ENCODE assay signal across 34 mouse cellular contexts in the genomic region with DNA sequence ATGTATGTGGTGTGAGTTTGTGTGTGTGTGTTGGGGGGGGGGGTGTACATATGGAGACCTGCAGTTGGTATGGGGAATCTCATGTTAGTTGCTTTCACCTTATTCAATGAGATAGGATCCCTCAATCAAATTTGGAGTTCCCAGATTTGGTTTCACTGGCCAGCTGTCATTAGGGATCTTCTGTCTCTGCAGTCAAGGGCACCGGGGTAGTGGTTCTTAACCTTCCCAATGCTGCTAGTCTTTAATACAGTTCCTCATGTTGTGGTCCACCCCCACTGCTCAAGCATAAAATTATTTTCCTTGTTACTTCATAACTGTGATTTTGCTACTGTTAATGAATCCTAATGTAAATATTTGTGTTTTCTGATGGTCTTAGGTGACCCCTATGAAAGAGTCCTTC.
"Had no signal": no experiment of that assay in that cellular context is flagged by ENCODE, and none has a peak within 500 bp of the region (broad histone marks: within the 10 kb centered on the region; RNA-seq: fewer than 3 reads in every experiment).

No protein-coding gene starts in this region.

- ATAC-seq: hindbrain, embryonic 16.5 days; hindbrain, postnatal 0 days; intestine, embryonic 15.5 days; intestine, embryonic 16.5 days; intestine, postnatal 0 days had no signal

- H3K9me3 ChIP-seq: heart, embryonic 10.5 days; heart, embryonic 13.5 days; heart, embryonic 15.5 days; hindbrain, embryonic 10.5 days; hindbrain, embryonic 12.5 days; hindbrain, embryonic 13.5 days; hindbrain, embryonic 15.5 days; intestine, embryonic 15.5 days; kidney, embryonic 15.5 days had no signal

- H3K27me3 ChIP-seq: heart, embryonic 13.5 days; heart, embryonic 15.5 days; hindbrain, embryonic 12.5 days; hindbrain, embryonic 13.5 days; hindbrain, embryonic 15.5 days; intestine, embryonic 15.5 days; kidney, embryonic 15.5 days had no signal

- H3K36me3 ChIP-seq: heart, embryonic 10.5 days; heart, embryonic 13.5 days; heart, embryonic 15.5 days; hindbrain, embryonic 10.5 days; hindbrain, embryonic 12.5 days; hindbrain, embryonic 13.5 days; hindbrain, embryonic 15.5 days; intestine, embryonic 15.5 days; kidney, embryonic 15.5 days had no signal

- H3K9ac ChIP-seq: heart, embryonic 13.5 days; heart, embryonic 15.5 days; hindbrain, embryonic 12.5 days; hindbrain, embryonic 13.5 days; hindbrain, embryonic 14.5 days; hindbrain, embryonic 15.5 days; intestine, embryonic 15.5 days; kidney, embryonic 15.5 days had no signal

- H3K4me1 ChIP-seq: heart, embryonic 10.5 days; heart, embryonic 13.5 days; heart, embryonic 15.5 days; hindbrain, embryonic 10.5 days; hindbrain, embryonic 12.5 days; hindbrain, embryonic 13.5 days; hindbrain, embryonic 15.5 days; intestine, embryonic 15.5 days; kidney, embryonic 15.5 days had no signal

- H3K27ac ChIP-seq: heart, embryonic 10.5 days; heart, embryonic 13.5 days; heart, embryonic 15.5 days; hindbrain, embryonic 10.5 days; hindbrain, embryonic 12.5 days; hindbrain, embryonic 13.5 days; hindbrain, embryonic 14.5 days; hindbrain, embryonic 15.5 days; hindbrain, postnatal 0 days; intestine, embryonic 15.5 days; kidney, embryonic 15.5 days; kidney, postnatal 0 days; layer of hippocampus, adult 2 months; left cerebral cortex, adult 2 months had no signal

- DNase-seq: heart, postnatal 10 days; heart, postnatal 14 days; heart, postnatal 36 days; heart, postnatal 4 days; kidney, adult 11 months; kidney, adult 18-20 months; kidney, adult 2 months; kidney, adult 8-10 months; kidney, adult 9 months; kidney, postnatal 10 days; kidney, postnatal 14 days; kidney, postnatal 25 days; kidney, postnatal 36 days; kidney, postnatal 4 days; layer of hippocampus, adult 9-11 months; layer of hippocampus, postnatal 36 days had no signal

- H3K4me3 ChIP-seq: heart, embryonic 10.5 days; heart, embryonic 13.5 days; heart, embryonic 15.5 days; hindbrain, embryonic 10.5 days; hindbrain, embryonic 12.5 days; hindbrain, embryonic 13.5 days; hindbrain, embryonic 15.5 days; intestine, embryonic 15.5 days; kidney, embryonic 15.5 days; layer of hippocampus, adult 2 months; left cerebral cortex, adult 2 months had no signal

- H3K4me2 ChIP-seq: heart, embryonic 11.5 days; heart, embryonic 13.5 days; heart, embryonic 15.5 days; hindbrain, embryonic 12.5 days; hindbrain, embryonic 13.5 days; hindbrain, embryonic 14.5 days; hindbrain, embryonic 15.5 days; intestine, embryonic 15.5 days; kidney, embryonic 15.5 days had no signal
